Mouse (Mus musculus): ENCODE measurements at regions not wholly inside any gene's neighbourhood (a gene's known extent, or its start where the extent isn't known, plus 50 kb on each side); places are given as distances from the start of the nearest gene placed in this dataset.
"Not testable (repeated sequence)": the region's sequence is repeated elsewhere in the genome, so short reads cannot be mapped to it uniquely, and the experiment has no call there.

GRCm38 (mm10) chr5:101497698-101498048 is 167.1 kb downstream of the Nkx6-1 start:
- no peak for DNase-seq (ENCODE audit: inconsistent age in 2 of 2, low spot score in 1 of 2)

DNA sequence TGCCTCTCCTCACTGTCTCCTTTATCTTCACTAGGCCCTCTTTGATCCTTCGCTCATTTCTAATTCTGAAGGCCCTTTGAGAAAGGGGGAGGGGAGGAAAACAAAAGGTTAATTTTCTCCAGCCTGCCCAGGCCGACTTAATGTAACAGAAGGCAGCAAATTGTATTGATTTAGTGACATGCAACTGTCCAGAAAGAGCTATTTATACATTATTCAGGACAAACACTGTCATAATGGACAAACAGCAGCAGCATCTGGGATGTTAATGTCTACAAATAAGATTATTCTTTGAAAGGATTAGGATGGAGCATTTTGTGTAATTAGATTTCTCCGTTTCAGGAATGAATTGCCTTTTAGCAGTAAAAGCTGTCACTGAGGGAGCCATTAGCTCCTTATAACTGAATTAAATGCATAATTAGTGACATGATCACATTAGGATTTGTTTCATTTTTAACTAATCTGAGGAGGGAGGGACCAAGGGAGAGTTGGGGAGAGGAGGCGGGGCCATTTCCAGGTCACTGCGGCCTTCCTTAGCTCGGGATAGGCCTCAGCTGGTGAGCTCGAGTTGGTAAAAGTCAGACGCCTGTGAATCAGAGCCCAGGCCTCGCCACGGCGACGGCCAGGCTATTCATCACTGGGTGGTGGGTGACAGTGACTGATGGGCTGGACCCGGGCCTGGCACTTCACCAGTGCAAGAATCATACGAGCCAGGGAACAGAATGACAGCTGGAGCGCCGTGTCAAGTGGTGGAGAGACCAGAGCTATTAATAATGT is 167.7 kb downstream of the Nkx6-1 start:
- peak; percentile 7 to 44 for DNase-seq (ENCODE audit: inconsistent age in 2 of 2, low spot score in 1 of 2)

- no peak for DNase-seq (ENCODE audit: inconsistent age in 2 of 2, low spot score in 1 of 2)
Measured at GRCm38 (mm10) chr5:101496161-101496560, 168.6 kb downstream of the Nkx6-1 start.

DNA sequence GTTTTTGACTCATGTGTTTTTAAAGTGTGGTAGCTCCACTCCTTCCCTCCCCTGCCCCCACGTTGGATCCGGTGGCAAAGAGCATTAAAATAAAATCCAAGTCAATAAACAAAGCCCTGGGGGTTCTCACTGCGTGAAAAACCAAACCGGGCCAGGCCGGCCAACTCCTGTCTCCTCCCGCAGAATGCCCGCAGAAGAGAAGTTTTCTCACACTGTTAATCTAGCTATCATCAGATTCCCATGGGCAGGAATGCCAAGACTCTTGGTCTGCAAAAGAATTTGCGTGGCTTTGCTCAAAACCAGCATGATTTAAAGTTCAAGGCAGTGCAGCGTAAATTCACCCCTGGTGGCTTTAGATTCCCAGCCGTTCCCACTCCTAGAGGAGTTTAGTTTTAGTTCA is 219.0 kb downstream of the Nkx6-1 start:
- no peak for DNase-seq (ENCODE audit: inconsistent age in 2 of 2, low spot score in 1 of 2)

GRCm38 (mm10) chr5:101441782-101442181 is 223.0 kb downstream of the Nkx6-1 start:
- DNase-seq (ENCODE audit: inconsistent age in 2 of 2, low spot score in 1 of 2), result no peak

- DNase-seq (ENCODE audit: inconsistent age in 2 of 2, low spot score in 1 of 2), result no peak
Measured at GRCm38 (mm10) chr5:101437666-101438299, 227.0 kb downstream of the Nkx6-1 start.

DNA sequence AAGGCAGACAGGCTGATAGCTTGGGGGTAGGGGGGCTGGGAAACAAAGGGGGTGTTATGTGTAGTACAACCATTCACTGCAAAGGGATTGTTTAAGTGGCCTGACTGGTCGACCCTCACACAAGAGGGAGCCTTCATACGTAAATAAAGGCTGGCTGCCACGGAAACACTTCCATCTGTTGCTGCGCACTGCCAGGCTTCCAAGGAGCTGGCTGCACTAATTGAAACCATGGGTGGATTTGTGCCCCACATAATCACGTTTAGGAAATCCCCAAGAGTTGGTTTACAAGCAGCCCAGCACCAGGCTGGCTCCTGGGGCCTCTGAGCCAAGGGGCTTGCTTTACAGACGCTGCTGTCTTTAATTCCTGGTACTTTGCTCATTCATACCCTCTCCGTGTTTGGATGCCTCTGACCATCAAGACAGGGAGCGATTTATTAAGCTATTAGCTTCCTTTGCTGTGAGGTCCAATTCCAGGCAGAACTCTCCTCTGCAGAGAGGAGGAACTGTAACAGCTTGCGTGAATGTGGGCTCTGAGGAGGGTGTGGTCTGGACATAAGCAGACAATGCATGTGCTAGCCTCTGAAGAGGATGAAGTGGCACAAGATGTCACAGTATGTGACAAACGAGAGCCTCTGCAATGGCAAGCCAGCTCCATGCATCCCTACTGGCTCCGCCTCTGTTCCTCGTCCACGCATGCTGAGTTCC is 238.6 kb downstream of the Nkx6-1 start:
- DNase-seq (ENCODE audit: inconsistent age in 2 of 2, low spot score in 1 of 2), result no peak

- DNase-seq (ENCODE audit: inconsistent age in 2 of 2, low spot score in 1 of 2), result no peak
Measured at GRCm38 (mm10) chr5:101384316-101384715, 280.5 kb downstream of the Nkx6-1 start.

DNA sequence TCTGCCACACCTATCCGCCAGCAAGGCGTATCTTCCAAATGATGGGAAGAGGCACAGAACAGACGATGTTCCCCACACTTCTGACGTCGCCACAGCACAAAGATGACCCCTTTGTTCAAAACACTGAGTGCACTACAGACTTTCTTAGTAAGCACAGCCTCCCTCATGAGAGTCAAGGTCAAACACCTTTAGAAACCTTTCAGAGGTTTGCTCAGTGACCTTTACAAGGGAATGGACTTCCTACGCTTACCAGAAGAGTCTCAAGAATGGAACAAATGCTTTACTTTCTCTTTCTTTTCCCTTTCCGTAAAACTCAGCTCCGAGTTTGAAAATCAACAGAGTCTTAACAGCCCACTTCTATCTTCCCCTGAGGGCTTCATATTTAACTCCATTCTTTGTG is 283.4 kb downstream of the Nkx6-1 start:
- DNase-seq (ENCODE audit: inconsistent age in 2 of 2, low spot score in 1 of 2), result no peak

- DNase-seq (ENCODE audit: inconsistent age in 2 of 2, low spot score in 1 of 2), result no peak
Measured at GRCm38 (mm10) chr5:101376657-101377056, 288.1 kb downstream of the Nkx6-1 start.

DNA sequence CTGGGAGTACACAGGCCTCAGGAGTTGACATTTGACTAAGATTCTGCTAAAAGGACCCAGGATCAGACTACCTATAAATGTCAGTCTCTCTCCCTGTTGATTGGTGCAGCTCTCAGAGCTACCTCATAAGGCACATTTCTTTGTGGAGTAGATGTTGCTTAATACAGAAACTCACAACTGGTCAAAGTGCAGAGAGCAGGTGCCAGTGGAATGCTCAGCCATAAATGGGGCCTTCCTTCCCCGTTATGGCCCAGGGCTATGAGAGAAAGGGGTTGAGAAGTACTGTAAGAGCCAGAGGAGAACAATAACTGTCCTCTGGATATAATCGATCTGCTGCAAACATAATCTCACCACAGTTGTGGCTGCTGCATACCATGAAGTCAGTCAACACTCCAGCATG is 290.7 kb downstream of the Nkx6-1 start:
- DNase-seq (ENCODE audit: inconsistent age in 2 of 2, low spot score in 1 of 2), result no peak

DNA sequence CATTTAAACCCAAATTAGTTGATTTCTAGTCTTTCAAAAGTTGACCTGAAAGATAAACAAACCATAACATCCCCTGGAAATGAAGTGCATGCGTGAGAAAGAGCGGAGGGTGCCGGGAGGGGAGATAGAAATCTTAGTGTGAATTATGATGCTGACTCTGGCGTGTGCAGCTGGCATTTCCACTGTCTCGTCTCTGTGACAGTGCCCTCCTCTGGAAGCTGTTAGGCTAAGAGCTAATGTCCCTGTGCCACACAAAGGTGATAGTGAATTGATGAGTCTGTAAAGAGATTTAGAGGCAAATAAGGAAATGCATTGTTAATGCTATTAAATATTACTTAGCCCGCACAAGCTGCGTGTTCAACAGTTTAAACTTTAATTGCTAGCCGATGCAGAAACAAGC is 292.6 kb downstream of the Nkx6-1 start:
- no peak for DNase-seq (ENCODE audit: inconsistent age in 2 of 2, low spot score in 1 of 2)

- peak; percentile 17 to 57 for DNase-seq (ENCODE audit: inconsistent age in 2 of 2, low spot score in 1 of 2)
Measured at GRCm38 (mm10) chr5:101365364-101365763, 299.4 kb downstream of the Nkx6-1 start.

DNA sequence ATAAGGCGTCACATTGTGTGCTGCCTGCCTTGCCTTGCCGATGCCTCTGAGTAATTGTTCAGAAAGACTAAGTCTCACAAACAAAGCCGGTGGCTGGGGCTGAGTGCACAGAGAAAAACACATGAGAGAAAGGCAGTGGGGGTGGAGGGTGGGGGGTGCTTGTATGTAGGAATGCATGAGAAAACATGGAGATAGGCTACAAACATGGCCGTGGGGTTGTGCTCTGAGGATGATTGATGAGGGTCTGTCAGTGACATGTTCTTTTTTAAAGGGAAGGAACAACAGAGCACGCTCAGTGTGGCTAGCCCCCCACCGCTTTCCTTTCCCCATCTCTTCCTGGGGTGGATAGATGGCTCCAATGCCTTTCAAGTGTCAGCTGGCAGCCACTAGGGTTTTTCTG is 304.8 kb downstream of the Nkx6-1 start:
- no peak for DNase-seq (ENCODE audit: inconsistent age in 2 of 2, low spot score in 1 of 2)

DNA sequence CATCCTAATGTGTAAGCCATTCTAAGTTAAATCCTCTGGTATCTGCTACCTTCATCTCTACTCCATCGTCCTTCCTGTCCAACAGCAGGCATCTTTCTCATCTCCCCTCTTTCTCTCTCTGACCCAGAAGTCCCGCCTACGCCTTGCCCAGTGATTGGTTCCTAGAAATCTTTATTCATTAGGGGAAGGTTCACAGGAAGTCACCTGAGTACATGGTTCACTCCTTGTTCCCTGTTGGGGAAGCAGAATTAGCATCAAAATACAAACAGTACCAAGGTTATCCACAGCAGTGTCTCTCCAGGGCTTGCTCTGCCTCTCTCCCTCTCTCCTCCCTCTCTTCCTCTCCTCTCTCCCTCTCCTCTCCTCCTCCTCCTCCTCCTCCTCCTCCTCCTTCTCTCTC is 319.4 kb downstream of the Nkx6-1 start:
- DNase-seq (ENCODE audit: inconsistent age in 2 of 2, low spot score in 1 of 2), result no peak

GRCm38 (mm10) chr5:101336361-101336760 is 328.4 kb downstream of the Nkx6-1 start:
- not testable (repeated sequence) for DNase-seq (ENCODE audit: inconsistent age in 2 of 2, low spot score in 1 of 2)

GRCm38 (mm10) chr5:101331825-101332224 is 333.0 kb downstream of the Nkx6-1 start:
- no peak for DNase-seq (ENCODE audit: inconsistent age in 2 of 2, low spot score in 1 of 2)

- no peak for DNase-seq (ENCODE audit: inconsistent age in 2 of 2, low spot score in 1 of 2)
Measured at GRCm38 (mm10) chr5:101326122-101326521, 338.7 kb downstream of the Nkx6-1 start.

GRCm38 (mm10) chr5:101323041-101323950 is 341.5 kb downstream of the Nkx6-1 start:
- DNase-seq (ENCODE audit: inconsistent age in 2 of 2, low spot score in 1 of 2), result no peak

DNA sequence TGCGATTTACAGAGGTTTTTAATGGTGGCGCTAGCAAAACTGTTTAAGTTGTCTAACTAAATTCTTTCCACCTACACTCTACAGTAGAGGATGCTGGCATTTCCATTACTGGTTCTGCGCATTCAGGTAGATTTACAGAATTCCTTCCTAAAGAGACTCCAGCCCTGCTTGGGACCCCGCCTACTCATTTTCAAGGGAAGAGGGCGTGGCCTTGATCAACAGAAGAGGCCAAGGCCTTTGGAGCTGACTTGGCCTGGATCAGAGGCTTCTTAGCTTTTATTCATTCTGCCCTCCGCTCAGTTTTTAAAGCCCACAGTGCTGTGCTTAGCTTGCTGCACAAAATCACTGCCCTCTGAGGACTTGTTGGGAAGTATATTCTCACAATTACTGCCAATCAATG is 364.8 kb downstream of the Nkx6-1 start:
- no peak for DNase-seq (ENCODE audit: inconsistent age in 2 of 2, low spot score in 1 of 2)

GRCm38 (mm10) chr5:101298411-101298810 is 366.4 kb downstream of the Nkx6-1 start:
- DNase-seq (ENCODE audit: inconsistent age in 2 of 2, low spot score in 1 of 2), result no peak
